Mouse (Mus musculus) thymus, postnatal 25 days (tissue): Measurements from ENCODE around the gene Tm9sf3.
"Not testable (repeated sequence)": the region's sequence is repeated elsewhere in the genome, so short reads cannot be mapped to it uniquely, and the experiment has no call there.

ENCODE experiments used
- DNase-seq: peaks from one replicate; pipeline ENCODE4 v3.0.0; 2022

Tm9sf3 gene

GRCm38 (mm10) chr19:41263630-41264295, at the start of gene Tm9sf3:
TSS of gene Tm9sf3 (minus strand) at chr19:41263997.
- peak; percentile 86 for DNase-seq

DNA sequence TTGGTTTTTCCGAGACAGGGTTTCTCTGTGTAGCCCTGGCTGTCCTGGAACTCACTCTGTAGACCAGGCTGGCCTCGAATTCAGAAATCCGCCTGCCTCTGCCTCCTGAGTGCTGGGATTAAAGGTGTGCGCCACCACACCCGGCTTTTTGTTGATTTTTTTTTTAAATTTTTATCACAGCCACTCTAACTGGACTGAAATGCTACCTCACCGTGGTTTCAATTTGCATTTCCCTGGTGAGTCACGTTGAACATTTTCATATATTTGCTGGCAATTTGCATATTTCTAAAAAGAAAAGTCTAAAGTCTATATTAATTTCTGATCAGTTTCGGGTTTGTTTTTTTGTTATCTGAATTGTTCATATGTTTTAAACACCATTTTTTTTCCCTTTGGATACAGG, 48.8 kb upstream of the Tm9sf3 start:
- not testable (repeated sequence) for DNase-seq

DNA sequence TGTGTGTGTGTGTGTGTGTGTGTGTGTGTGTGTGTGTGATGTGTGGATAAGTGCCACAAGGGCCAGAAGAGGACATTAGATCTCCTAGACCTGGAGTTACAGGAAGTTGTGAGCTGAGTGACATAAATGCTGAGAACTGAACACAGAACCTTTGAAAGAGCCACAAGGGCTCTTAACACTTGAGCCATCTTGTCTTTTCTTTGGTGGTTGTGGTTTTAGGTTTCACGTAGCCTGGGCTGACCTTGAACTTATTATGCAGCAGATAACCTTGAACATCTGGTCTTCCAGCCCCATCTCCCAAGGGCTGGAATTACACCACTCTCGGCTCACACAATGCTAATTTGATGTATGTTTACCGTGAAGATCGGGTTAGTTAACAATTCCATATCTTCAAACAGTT, 48.2 kb upstream of the Tm9sf3 start:
- DNase-seq: no peak

- no peak for DNase-seq
These were observed 47.3 kb upstream of the Tm9sf3 start for GRCm38 (mm10) chr19:41310971-41311703.

GRCm38 (mm10) chr19:41303933-41304332, 40.1 kb upstream of the Tm9sf3 start:
- DNase-seq: no peak

DNA sequence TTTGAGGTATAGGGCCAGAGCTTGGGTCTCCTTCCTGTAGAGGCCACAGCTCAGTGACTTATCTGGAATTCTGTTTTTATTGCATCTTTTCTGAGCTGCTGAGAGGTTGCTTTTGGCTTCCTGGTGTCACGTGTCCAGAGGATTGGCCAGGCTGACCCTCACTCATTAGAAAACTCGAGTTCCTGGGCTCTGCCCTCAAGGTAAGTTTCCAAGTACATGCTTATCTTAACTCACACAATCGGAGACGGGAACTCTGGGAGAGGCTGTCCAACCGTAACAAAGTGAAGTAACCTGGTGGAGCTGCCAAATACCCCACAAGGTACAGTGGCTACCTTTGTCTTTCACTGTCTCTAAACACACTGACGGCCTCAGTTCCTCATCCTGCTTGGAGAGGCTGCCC, 39.6 kb upstream of the Tm9sf3 start:
- DNase-seq: no peak

DNA sequence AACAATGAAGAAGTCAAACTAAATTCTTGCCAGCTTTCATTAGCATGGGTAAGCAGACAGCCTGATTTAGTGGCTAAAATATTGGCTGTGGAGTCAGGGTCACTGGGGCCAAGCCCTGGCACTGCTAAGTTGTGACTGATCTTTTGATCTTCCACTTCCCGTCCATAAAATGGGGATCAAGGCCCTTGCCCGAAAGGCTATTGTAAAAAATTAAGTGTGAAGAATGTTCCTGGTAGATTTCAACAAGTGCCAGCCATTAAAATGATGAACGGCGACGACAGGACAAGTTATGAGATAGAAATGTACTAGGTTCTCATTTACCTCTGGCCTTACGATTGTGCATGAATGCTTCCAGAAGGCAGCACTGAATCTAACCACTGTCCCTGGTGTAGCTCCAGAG, 38.1 kb upstream of the Tm9sf3 start:
- DNase-seq: no peak

DNA sequence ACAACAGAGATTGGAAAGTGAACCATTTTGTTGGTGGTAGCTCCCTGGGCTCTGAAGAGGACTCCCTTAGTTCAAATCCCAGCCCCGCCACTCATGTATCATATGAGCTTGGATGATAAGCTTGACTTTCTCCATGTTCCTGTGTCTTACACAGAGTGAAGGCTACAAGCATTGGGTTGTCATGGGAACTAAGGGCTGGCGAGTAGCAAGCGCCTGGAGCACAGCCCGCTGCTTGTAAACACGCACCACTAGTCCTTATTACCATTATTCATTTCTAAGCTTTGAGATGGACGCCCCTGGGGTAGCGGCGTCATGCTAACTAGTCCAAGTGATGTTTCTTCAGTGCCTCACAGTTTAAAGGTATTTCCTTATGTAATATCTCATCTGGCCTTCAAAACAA, 35.6 kb upstream of the Tm9sf3 start:
- no peak for DNase-seq

- peak; percentile 20 for DNase-seq
These were observed 27.3 kb upstream of the Tm9sf3 start for GRCm38 (mm10) chr19:41290952-41291619.

- no peak for DNase-seq
These were observed 24.8 kb upstream of the Tm9sf3 start for GRCm38 (mm10) chr19:41288568-41288967.

- no peak for DNase-seq
These were observed 23.4 kb upstream of the Tm9sf3 start for GRCm38 (mm10) chr19:41287224-41287623.

GRCm38 (mm10) chr19:41284515-41284914, 20.7 kb upstream of the Tm9sf3 start:
- no peak for DNase-seq

GRCm38 (mm10) chr19:41282718-41283117, 18.9 kb upstream of the Tm9sf3 start:
- no peak for DNase-seq

- DNase-seq: no peak
These were observed 18.4 kb upstream of the Tm9sf3 start for GRCm38 (mm10) chr19:41282216-41282615.

GRCm38 (mm10) chr19:41279724-41280244, 16.0 kb upstream of the Tm9sf3 start:
- DNase-seq: no peak

GRCm38 (mm10) chr19:41278606-41279005, 14.8 kb upstream of the Tm9sf3 start:
- DNase-seq: no peak

DNA sequence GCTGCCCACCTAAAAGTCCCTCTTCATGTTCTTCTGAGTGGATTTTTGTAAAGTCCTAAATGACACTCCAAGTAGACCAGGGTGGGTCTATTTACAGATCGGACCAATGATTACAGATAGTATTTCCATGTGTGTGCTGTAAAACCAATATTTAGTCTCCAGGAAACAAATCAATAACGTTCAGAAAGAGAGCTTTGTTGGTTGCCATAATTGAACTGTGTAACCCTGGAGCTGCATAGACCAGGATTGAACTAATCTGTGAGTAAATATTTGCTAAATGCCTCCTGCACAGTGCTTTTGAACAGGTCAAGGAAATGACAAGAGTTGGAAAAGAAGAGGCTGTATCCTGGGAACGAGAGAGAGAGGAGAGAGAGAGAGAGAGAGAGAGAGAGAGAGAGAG, 11.8 kb upstream of the Tm9sf3 start:
- DNase-seq: no peak

DNA sequence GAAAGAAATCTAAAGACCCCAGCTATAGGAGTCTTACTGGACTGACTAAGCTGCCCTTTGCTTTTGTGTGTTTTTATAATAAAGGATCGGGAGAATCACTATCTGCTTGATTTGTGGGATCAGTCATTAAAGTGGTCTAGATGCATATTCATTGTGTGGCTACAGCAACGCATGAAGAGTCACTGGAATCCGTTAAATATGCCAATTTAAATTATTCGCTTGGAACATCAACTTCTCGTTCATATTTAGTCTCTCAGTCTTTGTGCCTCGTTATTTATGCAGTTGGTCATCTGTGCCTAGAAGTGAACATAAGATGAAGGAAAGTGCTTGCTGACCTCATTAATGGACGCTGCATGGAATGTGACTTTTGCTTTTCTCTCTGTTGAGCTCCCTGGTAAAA, 7.1 kb upstream of the Tm9sf3 start:
- no peak for DNase-seq

DNA sequence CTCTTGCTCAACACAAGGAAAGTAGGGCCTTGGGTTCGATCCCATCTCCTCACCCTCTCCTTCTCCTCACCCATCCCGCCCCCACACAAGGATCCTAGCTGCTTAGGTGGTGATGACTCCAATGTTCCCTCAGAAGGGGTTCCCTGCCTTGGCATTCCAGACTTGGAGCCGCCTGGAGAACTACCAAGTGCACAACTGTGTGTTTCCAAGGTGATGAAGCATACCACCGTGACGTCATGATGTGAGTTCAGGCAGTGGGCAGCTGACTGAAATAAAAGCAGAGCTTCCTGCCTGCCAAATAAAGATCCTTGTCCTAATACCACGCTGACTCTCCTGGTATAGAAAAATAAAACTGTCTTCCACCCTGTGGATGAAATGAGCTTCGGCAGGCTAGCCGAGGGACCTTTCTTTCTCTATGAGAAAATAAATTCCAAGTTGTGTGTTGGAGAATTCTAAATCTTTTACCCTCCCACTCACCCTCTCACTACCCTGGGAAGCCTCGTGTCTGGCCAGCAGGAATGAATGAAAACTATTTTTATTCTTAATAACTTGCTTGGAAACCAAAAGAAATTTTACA, 6.4 kb upstream of the Tm9sf3 start:
- no peak for DNase-seq

DNA sequence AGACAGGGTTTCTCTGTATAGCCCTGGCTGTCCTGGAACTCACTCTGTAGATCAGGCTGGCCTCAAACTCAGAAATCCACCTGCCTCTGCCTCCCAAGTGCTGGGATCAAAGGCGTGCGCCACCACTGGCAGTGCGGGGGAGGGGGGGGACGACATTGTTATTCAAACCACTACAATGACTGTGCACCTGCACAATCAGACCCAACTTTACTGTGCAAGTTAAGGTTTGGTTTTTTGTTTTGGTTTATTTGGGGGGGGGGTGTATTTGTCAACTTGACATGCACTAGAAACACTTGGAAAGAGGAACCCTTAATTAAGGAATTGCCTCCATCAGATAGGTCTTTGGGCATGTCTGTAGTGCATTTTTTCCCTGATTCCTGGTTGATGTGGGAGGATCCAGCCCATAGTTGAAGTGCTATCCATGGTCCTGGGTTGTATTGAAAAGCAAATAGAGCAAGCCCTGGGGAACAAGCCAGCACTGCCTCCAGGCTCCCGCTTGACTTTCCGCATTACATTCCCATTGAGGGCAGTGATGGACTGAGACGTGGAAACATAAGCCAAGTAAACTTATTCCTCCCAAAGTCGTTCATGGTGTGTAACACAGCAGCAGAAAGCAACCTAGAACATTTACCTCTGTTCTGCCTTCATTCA, 2.6 kb upstream of the Tm9sf3 start:
- no peak for DNase-seq

DNA sequence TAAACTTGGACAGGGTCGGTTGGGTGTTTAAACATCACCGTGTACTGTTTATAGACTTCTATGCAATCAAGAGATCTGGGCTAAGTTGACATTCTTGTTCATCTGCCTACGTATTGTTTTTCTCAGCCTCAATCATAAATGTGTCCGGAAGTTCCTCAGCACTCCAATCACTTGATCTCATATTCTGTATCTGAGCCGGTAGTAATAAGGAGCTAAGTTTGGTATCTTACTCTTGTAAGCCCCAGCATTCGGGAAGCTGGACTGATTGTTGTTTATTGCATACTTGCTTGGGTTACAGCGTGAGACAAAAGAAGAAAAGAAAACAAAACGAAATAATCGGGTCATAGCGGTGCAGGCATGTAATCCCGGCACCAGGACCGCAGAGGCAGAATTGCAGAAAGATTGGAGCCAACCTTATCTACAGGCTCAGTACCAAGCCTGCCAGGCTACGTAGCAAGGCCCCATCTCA, 568 bp upstream of the Tm9sf3 start:
- peak; percentile 8 for DNase-seq

DNA sequence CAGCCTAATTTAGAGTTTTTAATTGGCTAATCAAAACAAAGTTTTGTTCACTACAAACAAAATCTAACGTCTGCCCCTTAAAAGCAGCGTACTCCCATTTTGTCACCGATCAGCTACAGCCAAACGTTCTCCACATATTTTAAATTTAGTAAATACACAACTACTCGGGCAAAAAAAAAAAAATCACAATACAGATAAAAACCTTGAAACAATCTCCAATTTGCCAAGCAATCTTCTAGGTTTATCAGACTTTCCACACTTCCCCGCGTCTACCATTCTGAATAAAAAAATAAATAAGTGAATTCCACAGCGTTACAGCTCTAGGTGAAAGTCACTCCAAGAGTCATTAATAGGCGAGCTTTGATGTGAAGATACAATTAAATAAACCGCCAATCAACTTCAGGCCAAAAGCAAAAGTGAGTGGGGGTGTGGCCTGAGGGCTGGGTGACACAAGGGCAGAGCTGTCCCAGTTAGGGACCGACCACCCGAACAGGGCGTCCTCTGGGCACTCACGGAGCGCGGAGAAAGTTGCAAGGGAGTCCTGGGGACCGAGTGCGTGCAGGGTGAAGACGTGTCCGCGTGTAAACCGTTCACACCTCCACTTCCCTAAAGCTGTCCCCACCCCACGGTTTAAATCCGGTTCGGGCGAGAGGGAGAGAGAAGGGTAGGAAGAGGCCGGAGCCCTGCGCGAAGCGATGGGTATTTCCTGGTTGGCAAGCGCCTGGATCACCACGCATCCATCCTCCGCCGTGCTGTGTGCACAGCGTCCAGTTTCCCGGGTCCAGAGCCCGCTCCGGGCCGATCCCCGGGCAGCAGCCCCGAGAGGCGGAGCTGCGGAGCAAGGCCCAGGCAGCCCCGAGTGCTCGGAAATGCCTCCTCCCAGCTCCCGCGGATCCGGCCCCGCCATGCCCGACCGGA, 826 bp downstream of the Tm9sf3 start:
- peak; percentile 78 for DNase-seq
